Mouse (Mus musculus) megakaryocyte, embryonic 14.5 days (primary cell): Measurements from ENCODE around the gene Cog5.

Experiments
- FLI1 ChIP-seq: IDR thresholded peaks from 2 replicates; pipeline ENCODE4 v1.6.1; 2012; ENCODE audit warnings: low read length, inconsistent platforms, mixed read lengths
- GATA1 ChIP-seq: IDR thresholded peaks from 3 replicates; pipeline ENCODE4 v1.6.1; 2012; ENCODE audit warnings: mixed read lengths, low read length, inconsistent platforms, borderline replicate concordance

DNA sequence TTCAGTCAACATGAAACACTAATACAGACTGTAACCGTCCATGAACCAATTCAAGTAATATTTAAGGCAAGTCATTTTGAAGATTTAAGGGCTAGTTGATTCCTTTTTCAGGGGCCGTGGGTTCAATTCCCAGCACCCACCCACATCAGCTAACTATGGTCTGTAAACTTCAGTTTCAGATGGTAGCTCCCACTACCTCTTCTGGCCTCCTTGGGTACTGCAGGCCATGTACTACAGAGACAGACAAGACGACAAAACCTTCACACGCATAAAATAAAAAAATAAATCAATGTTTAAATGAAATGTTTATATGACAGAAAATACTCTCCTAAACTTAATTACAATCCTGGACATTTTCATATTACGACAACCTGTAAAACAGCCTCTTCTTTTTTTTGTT lies 292.8 kb downstream of the Cog5 start:
- TF ChIP-seq GATA1, result no peak
- no peak for TF ChIP-seq FLI1
